Comparison of ENCODE assay signal across 33 mouse cellular contexts in the genomic region with DNA sequence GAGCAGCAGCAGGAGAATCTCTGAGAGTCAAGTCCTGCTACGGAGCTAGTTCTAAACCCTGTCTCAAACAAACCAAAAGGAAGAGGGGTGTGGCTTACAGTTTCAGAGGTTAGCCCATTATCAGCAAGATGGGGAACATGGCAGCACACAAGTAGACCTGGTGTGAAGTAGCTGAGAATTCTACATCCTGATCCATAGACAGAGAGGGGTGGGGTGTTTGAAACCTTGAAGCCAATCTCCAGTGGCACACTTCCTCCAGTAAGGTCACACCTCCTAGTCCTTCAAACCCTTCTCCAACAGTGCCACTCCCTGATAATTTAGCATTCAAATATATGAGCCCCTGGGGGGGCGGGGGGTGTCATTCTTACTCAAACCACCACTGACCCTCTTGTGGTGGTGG. TPM values are rescaled to one million over a fixed set of nuclear protein-coding genes. Genes with fewer than 3 reads are reported as not detected.
"Had no signal": no experiment of that assay in that cellular context is flagged by ENCODE, and none has a peak within 500 bp of the region (broad histone marks: within the 10 kb centered on the region; RNA-seq: fewer than 3 reads in every experiment).

No protein-coding gene starts in this region.

- H3K9ac ChIP-seq: heart, embryonic 13.5 days; heart, embryonic 15.5 days; hindbrain, embryonic 12.5 days; hindbrain, embryonic 14.5 days; intestine, embryonic 15.5 days; kidney, embryonic 15.5 days; limb, embryonic 13.5 days; limb, embryonic 15.5 days; liver, embryonic 13.5 days; liver, embryonic 15.5 days had no signal

- H3K4me1 ChIP-seq: heart, embryonic 13.5 days; heart, embryonic 15.5 days; hindbrain, embryonic 12.5 days; intestine, embryonic 15.5 days; kidney, embryonic 15.5 days; limb, embryonic 13.5 days; limb, embryonic 15.5 days; liver, embryonic 15.5 days had no signal

- H3K36me3 ChIP-seq: heart, embryonic 13.5 days; heart, embryonic 15.5 days; hindbrain, embryonic 12.5 days; intestine, embryonic 15.5 days; kidney, embryonic 15.5 days; limb, embryonic 13.5 days; limb, embryonic 15.5 days; liver, embryonic 13.5 days; liver, embryonic 15.5 days had no signal

- H3K4me2 ChIP-seq: heart, embryonic 11.5 days; heart, embryonic 13.5 days; heart, embryonic 15.5 days; hindbrain, embryonic 12.5 days; hindbrain, embryonic 14.5 days; intestine, embryonic 15.5 days; kidney, embryonic 15.5 days; limb, embryonic 13.5 days; limb, embryonic 15.5 days; liver, embryonic 11.5 days; liver, embryonic 13.5 days; liver, embryonic 15.5 days had no signal

- ATAC-seq: hindbrain, embryonic 16.5 days; inflammation-experienced regulatory T-cells, adult 6 months; intestine, embryonic 15.5 days had no signal

- H3K4me3 ChIP-seq: heart, adult 2 months; heart, embryonic 13.5 days; heart, embryonic 15.5 days; hindbrain, embryonic 12.5 days; intestine, embryonic 15.5 days; kidney, embryonic 15.5 days; limb, embryonic 13.5 days; limb, embryonic 15.5 days; liver, embryonic 13.5 days; liver, embryonic 15.5 days had no signal

- H3K27ac ChIP-seq: heart, adult 2 months; heart, embryonic 13.5 days; heart, embryonic 15.5 days; hindbrain, embryonic 12.5 days; hindbrain, embryonic 14.5 days; intestine, embryonic 15.5 days; kidney, embryonic 15.5 days; kidney, postnatal 0 days; limb, embryonic 13.5 days; limb, embryonic 15.5 days; liver, embryonic 13.5 days; liver, embryonic 15.5 days had no signal

- H3K9me3 ChIP-seq: heart, embryonic 13.5 days; heart, embryonic 15.5 days; hindbrain, embryonic 12.5 days; intestine, embryonic 15.5 days; kidney, embryonic 15.5 days; limb, embryonic 13.5 days; limb, embryonic 15.5 days; liver, embryonic 13.5 days; liver, embryonic 15.5 days had no signal

- H3K27me3 ChIP-seq: heart, embryonic 15.5 days; hindbrain, embryonic 12.5 days; intestine, embryonic 15.5 days; kidney, embryonic 15.5 days; limb, embryonic 13.5 days; limb, embryonic 15.5 days; liver, embryonic 15.5 days had no signal

- DNase-seq: gastrocnemius, postnatal 14 days; gastrocnemius, postnatal 36 days; heart, adult 11 months; heart, adult 2 months; heart, postnatal 14 days; heart, postnatal 36 days; kidney, adult 11 months; kidney, adult 2 months; kidney, adult 9 months; kidney, postnatal 14 days; kidney, postnatal 36 days; layer of hippocampus, adult 9-11 months; layer of hippocampus, postnatal 36 days; left cerebral cortex, postnatal 4 days; liver, embryonic 13.5 days had no signal

RNA-seq across cellular contexts. Expression of a gene that starts 13.9 kb away (rescaled TPM):
- total RNA-seq: gastrocnemius, adult 8-10 months; gastrocnemius, postnatal 36 days had no signal
- polyA plus RNA-seq: gonadal fat pad, adult 2 months; heart, embryonic 13.5 days; heart, embryonic 15.5 days; heart, postnatal 0 days; kidney, postnatal 0 days; large intestine, adult 2 months; liver, embryonic 13.5 days; liver, embryonic 15.5 days had no signal
